ENCODE assay signal across 8 mouse cellular contexts in genomic region chr1:156420671-156421297, GRCm38 (mm10). TPM values are rescaled to one million over a fixed set of nuclear protein-coding genes. Genes with fewer than 3 reads are reported as not detected.
DNase-seq lines count a peak whose midpoint lies in the region; ATAC-seq lines count a peak whose summit lies in the region.

Axdnd1 (minus strand) TSS chr1:156421159.

- peaks cover 0 to 4% of the 10 kb centered on the region in 2 experiments; a peak in 1 of 4 replicates for H3K4me1 ChIP-seq in heart, embryonic 14.5 days (ENCODE audit: control insufficient read depth in 2 of 2, insufficient read depth in 2 of 2, low read length in 2 of 2)
- H3K4me1 ChIP-seq in liver, embryonic 13.5 days (replicated peaks) = peaks cover 15% of the 10 kb centered on the region
- no peaks in the 10 kb centered on the region for H3K4me1 ChIP-seq in stomach, embryonic 16.5 days (ENCODE audit: control insufficient read depth, insufficient read depth, low read length)

- peak; percentile 95 for DNase-seq in CD4-positive helper T cell, adult 2 months (ENCODE audit: low read depth, low spot score)
- DNase-seq in brain, embryonic 18.5 days (ENCODE audit: low read depth, low spot score) = peak; percentile 62
- DNase-seq in kidney, postnatal 14 days = peak; percentile 93
- peak; percentile 82 for DNase-seq in liver, embryonic 13.5 days
- DNase-seq in neural tube, embryonic 10.5 days (ENCODE audit: extremely low spot score, low spot score) = peak; percentile 85

- H3K4me2 ChIP-seq in heart, embryonic 14.5 days (ENCODE audit: low read length) = peak within 1 kb of the TSS; percentile 69
- peak within 1 kb of the TSS; percentile 73 for H3K4me2 ChIP-seq in liver, embryonic 13.5 days
- peak within 1 kb of the TSS; percentile 56 for H3K4me2 ChIP-seq in stomach, embryonic 16.5 days (ENCODE audit: low read depth, low read length)

- peak; percentile 94 for ATAC-seq in erythroid progenitor cell, adult 5-6 weeks (replicated peaks; ENCODE audit: low FRiP score, poor library complexity, severe bottlenecking)
- ATAC-seq in heart, embryonic 14.5 days (ENCODE audit: insufficient number of reproducible peaks, insufficient read depth, low FRiP score, low read depth) = peak; percentile 84
- ATAC-seq in liver, embryonic 13.5 days (ENCODE audit: low read depth) = peak; percentile 96
- ATAC-seq in stomach, embryonic 16.5 days (ENCODE audit: insufficient read depth, low FRiP score) = peak; percentile 94

- H3K27me3 ChIP-seq in heart, embryonic 14.5 days (ENCODE audit: control insufficient read depth, insufficient read depth, low read length) = no peaks in the 10 kb centered on the region
- H3K27me3 ChIP-seq in liver, embryonic 13.5 days = no peaks in the 10 kb centered on the region
- no peaks in the 10 kb centered on the region for H3K27me3 ChIP-seq in stomach, embryonic 16.5 days (ENCODE audit: control insufficient read depth, insufficient read depth, low read length)

- H3K9me3 ChIP-seq in heart, embryonic 14.5 days (ENCODE audit: control insufficient read depth, low read length) = 0 out of 2 replicates have a peak, but pooled peaks cover 3% of the 10 kb centered on the region
- H3K9me3 ChIP-seq in liver, embryonic 13.5 days (replicated peaks) = no peaks in the 10 kb centered on the region
- H3K9me3 ChIP-seq in stomach, embryonic 16.5 days (replicated peaks; ENCODE audit: control insufficient read depth, low read length) = 0 out of 2 replicates have a peak, but pooled peaks cover 2% of the 10 kb centered on the region

- peak within 1 kb of the TSS; percentile 53 to 83 for H3K4me3 ChIP-seq in heart, embryonic 14.5 days (ENCODE audit: control insufficient read depth in 1 of 2, insufficient read depth in 1 of 2, low read depth in 1 of 2, low read length in 2 of 2)
- peak within 1 kb of the TSS; percentile 70 for H3K4me3 ChIP-seq in liver, embryonic 13.5 days (replicated peaks)
- peak within 1 kb of the TSS; percentile 74 for H3K4me3 ChIP-seq in stomach, embryonic 16.5 days (replicated peaks; ENCODE audit: low read length)

- under 1% methylated on average over 43 of the region's 44 CpGs for WGBS in heart, embryonic 14.5 days
- WGBS in liver, embryonic 13.5 days (ENCODE audit: insufficient replicate concordance) = under 1% methylated on average over 44 of the region's 44 CpGs
- under 1% methylated on average over 44 of the region's 44 CpGs for WGBS in stomach, embryonic 16.5 days

- H3K9ac ChIP-seq in heart, embryonic 14.5 days (ENCODE audit: low read length) = peak within 1 kb of the TSS; percentile 60
- H3K9ac ChIP-seq in liver, embryonic 13.5 days = peak within 1 kb of the TSS; percentile 68
- H3K9ac ChIP-seq in stomach, embryonic 16.5 days (ENCODE audit: low read length) = peak within 1 kb of the TSS; percentile 76

- no peak within 1 kb of the TSS; a peak in 1 of 4 replicates for H3K27ac ChIP-seq in heart, embryonic 14.5 days (replicated peaks in 1 of 2; ENCODE audit: control insufficient read depth in 1 of 2, insufficient read depth in 1 of 2, low read depth in 2 of 2, low read length in 2 of 2)
- peak within 1 kb of the TSS; percentile 76 for H3K27ac ChIP-seq in liver, embryonic 13.5 days
- peak within 1 kb of the TSS; percentile 79 for H3K27ac ChIP-seq in stomach, embryonic 16.5 days (ENCODE audit: low read length)

- no peaks in the 10 kb centered on the region for H3K36me3 ChIP-seq in heart, embryonic 14.5 days (ENCODE audit: control insufficient read depth, insufficient read depth, low read length)
- no peaks in the 10 kb centered on the region for H3K36me3 ChIP-seq in liver, embryonic 13.5 days
- no peaks in the 10 kb centered on the region for H3K36me3 ChIP-seq in stomach, embryonic 16.5 days (ENCODE audit: control insufficient read depth, insufficient read depth, low read length)

RNA-seq across cellular contexts. Expression of gene Axdnd1, which starts in this region (rescaled TPM):
- total RNA-seq in erythroid progenitor cell, adult 5-6 weeks (2015; ENCODE audit: low replicate concordance) = not detected in 2 replicates
- total RNA-seq in erythroid progenitor cell, adult 5-6 weeks (2017; ENCODE audit: low replicate concordance) = not detected in 2 replicates
- 0.20 and 0.35 TPM in 2 replicates for polyA plus RNA-seq in heart, embryonic 14.5 days (2014; fragmentation: Nextera tagmentation; extraction: Ambion mirVana)
- polyA plus RNA-seq in liver, embryonic 13.5 days (2015; fragmentation: Nextera tagmentation; extraction: Ambion mirVana) = 0.09 TPM in 1 of 2 replicates, not detected in the other
- 0.22 and 0.29 TPM in 2 replicates for polyA plus RNA-seq in stomach, embryonic 16.5 days (2015; fragmentation: Nextera tagmentation; extraction: Ambion mirVana)

Comparison
In these comparisons a context has a peak if more than half of its experiments do, and no peak if none do; other contexts are left out.
1. Peak in ATAC-seq in erythroid progenitor cell, adult 5-6 weeks; RNA of the gene not detected or under 1 TPM.
2. Peak in ATAC-seq, H3K4me3 ChIP-seq, H3K9ac ChIP-seq and H3K4me2 ChIP-seq in heart, embryonic 14.5 days; RNA of the gene not detected or under 1 TPM.
3. Peak in DNase-seq, ATAC-seq, H3K4me3 ChIP-seq, H3K27ac ChIP-seq, H3K9ac ChIP-seq and H3K4me2 ChIP-seq in liver, embryonic 13.5 days; RNA of the gene not detected or under 1 TPM.
4. Peak in ATAC-seq, H3K4me3 ChIP-seq, H3K27ac ChIP-seq, H3K9ac ChIP-seq and H3K4me2 ChIP-seq in stomach, embryonic 16.5 days; RNA of the gene not detected or under 1 TPM.